Mouse (Mus musculus) erythroblast, embryonic 14.5 days (primary cell): ENCODE results near the gene Gstm4.

ENCODE experiments used
- GATA1 ChIP-seq: IDR thresholded peaks from 2 replicates; pipeline ENCODE4 v1.6.1; 2012; ENCODE audit warnings: low read length, inconsistent platforms, mixed read lengths
- TAL1 ChIP-seq: IDR thresholded peaks from 3 replicates; pipeline ENCODE4 v1.6.1; 2012; ENCODE audit warnings: low read length, inconsistent platforms, mixed read lengths

DNA sequence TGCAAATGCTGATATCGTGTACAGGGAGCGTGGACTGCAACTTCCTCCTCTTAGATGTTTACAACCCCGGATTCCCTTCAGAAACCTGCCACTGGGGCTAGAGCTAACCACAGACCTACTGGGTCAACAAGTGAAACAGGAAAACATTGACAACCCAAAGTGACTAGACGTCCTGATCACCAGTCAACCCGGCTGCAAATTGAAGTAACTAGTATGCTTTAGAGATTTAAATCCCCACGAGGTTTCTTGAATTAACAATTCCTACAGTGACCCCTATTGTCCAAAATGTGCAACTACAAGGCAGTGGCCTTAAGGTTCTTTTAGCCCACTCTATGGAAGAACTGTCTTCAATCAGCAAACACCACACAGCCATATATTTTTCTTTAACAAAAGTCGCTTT, 16.7 kb upstream of the Gstm4 start:
- TF ChIP-seq TAL1 = no peak
- no peak for TF ChIP-seq GATA1
